Mouse (Mus musculus) adrenal gland, postnatal 14 days (tissue): Measurements from ENCODE around the gene Izumo2. TPM values are rescaled to one million over a fixed set of nuclear protein-coding genes. Genes with fewer than 3 reads are reported as not detected.

Experiments used
- DNase-seq: peaks from one replicate; pipeline ENCODE4 v3.0.0; 2021; ENCODE audit warnings: mixed read lengths
- long read RNA-seq, 2 experiments: library from polyadenylated mRNA; stranded (forward); transcript quantifications; one replicate each; pipeline ENCODE4 v2.0.0; 2021
- total RNA-seq: library from RNA; stranded (reverse); gene quantifications from 2 replicates; pipeline ENCODE4 v1.2.3, GENCODE M21; 2021

Gene Izumo2
- total RNA-seq: not detected in 2 replicates
- long read RNA-seq, experiment 1: 0 reads
- long read RNA-seq, experiment 2: 0 reads

- DNase-seq: no peak
Observed at GRCm38 (mm10) chr7:44708574-44708973, at the start of gene Izumo2. Gene Izumo2 (plus strand): TSS chr7:44708742.

- no peak for DNase-seq
Observed at GRCm38 (mm10) chr7:44661219-44661618, 47.3 kb upstream of the Izumo2 start.

GRCm38 (mm10) chr7:44662168-44662567 is 46.4 kb upstream of the Izumo2 start:
- DNase-seq: no peak

GRCm38 (mm10) chr7:44662569-44662968 is 46.0 kb upstream of the Izumo2 start:
- no peak for DNase-seq

GRCm38 (mm10) chr7:44663546-44663945 is 45.0 kb upstream of the Izumo2 start:
- DNase-seq: no peak

- DNase-seq: no peak
Observed at GRCm38 (mm10) chr7:44664731-44665130, 43.8 kb upstream of the Izumo2 start.

- DNase-seq: no peak
Observed at GRCm38 (mm10) chr7:44666462-44666861, 42.1 kb upstream of the Izumo2 start.

GRCm38 (mm10) chr7:44667996-44668738 is 40.4 kb upstream of the Izumo2 start:
- no peak for DNase-seq

- no peak for DNase-seq
Observed at GRCm38 (mm10) chr7:44669103-44669502, 39.4 kb upstream of the Izumo2 start.

- peak; percentile 95 for DNase-seq
Observed at GRCm38 (mm10) chr7:44670803-44671202, 37.7 kb upstream of the Izumo2 start, which contains the start of gene Myh14. Gene Myh14 (minus strand): TSS chr7:44670843.

- no peak for DNase-seq
Observed at GRCm38 (mm10) chr7:44672193-44672592, 36.3 kb upstream of the Izumo2 start.

- no peak for DNase-seq
Observed at GRCm38 (mm10) chr7:44674511-44674910, 34.0 kb upstream of the Izumo2 start.

GRCm38 (mm10) chr7:44675171-44675570 is 33.4 kb upstream of the Izumo2 start:
- no peak for DNase-seq

GRCm38 (mm10) chr7:44676126-44676525 is 32.4 kb upstream of the Izumo2 start:
- no peak for DNase-seq

GRCm38 (mm10) chr7:44676611-44677010 is 31.9 kb upstream of the Izumo2 start:
- DNase-seq: no peak

- no peak for DNase-seq
Observed at GRCm38 (mm10) chr7:44683656-44684055, 24.9 kb upstream of the Izumo2 start.

- peak; percentile 37 for DNase-seq
Observed at GRCm38 (mm10) chr7:44685531-44686402, 22.8 kb upstream of the Izumo2 start.

GRCm38 (mm10) chr7:44688890-44689289 is 19.7 kb upstream of the Izumo2 start:
- DNase-seq: no peak

GRCm38 (mm10) chr7:44689331-44689730 is 19.2 kb upstream of the Izumo2 start:
- DNase-seq: no peak

- no peak for DNase-seq
Observed at GRCm38 (mm10) chr7:44693427-44694175, 14.9 kb upstream of the Izumo2 start.

- DNase-seq: no peak
Observed at GRCm38 (mm10) chr7:44695223-44695622, 13.3 kb upstream of the Izumo2 start.

GRCm38 (mm10) chr7:44697191-44697710 is 11.3 kb upstream of the Izumo2 start:
- DNase-seq: peak; percentile 86
